Mouse (Mus musculus): ENCODE results near the gene Gm20870. TPM values are rescaled to one million over a fixed set of nuclear protein-coding genes. Genes with fewer than 3 reads are reported as not detected.
"Not testable (repeated sequence)": the region's sequence is repeated elsewhere in the genome, so short reads cannot be mapped to it uniquely, and the experiment has no call there.

Gm20870 gene
- not detected for total RNA-seq (2021)

DNA sequence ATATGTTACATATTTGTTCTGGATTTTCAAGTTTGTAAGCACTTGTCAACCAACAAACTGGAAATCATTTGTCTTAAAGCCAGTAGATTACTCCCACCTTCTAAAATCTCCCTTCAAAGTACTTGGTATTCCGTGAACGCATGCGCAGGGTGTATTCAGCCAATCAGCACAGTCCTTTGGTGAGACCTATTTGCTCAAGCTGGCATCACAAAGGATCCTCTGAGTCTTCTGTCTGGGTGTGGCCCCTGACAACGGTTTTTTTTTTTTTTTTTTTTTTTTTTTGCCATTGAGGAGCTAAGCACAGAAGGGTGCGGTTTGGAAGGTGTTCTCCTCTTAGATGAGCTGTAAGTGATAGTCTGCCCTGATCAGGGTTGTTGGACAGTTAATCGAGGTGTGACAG, at the start of gene Gm20870:
Gene Gm20870, plus strand, starts transcription at position 301 of the 400 bp plus-strand sequence.
- DNase-seq (ENCODE audit: low spot score); intact Hi-C loops (cut with DNase I): not testable (repeated sequence)

Other genes starting within 250 kb of the Gm20870 start
- not detected for gene Gm20869, start 222.6 kb upstream of the Gm20870 start, total RNA-seq (2021)

All from heart, postnatal 25 days (tissue).